Mouse (Mus musculus) stomach, postnatal 0 days (tissue): ENCODE measurements at regions not wholly inside any gene's neighbourhood (a gene's known extent, or its start where the extent isn't known, plus 50 kb on each side); places are given as distances from the start of the nearest gene placed in this dataset.

Experiments
- CTCF ChIP-seq: IDR thresholded peaks from 2 replicates; pipeline ENCODE4 v1.5.1; 2016; ENCODE audit warnings: antibody characterized with exemption, low read depth, mild to moderate bottlenecking, moderate library complexity
- EP300 ChIP-seq: optimal IDR thresholded peaks from 2 replicates; pipeline ENCODE3; 2016; ENCODE audit warnings: antibody characterized with exemption

GRCm38 (mm10) chr1:73681697-73682096 lies 442.6 kb downstream of the Tns1 start:
- TF ChIP-seq CTCF (no peak), EP300 (no peak)
